Mouse (Mus musculus) thymus, adult 2 months (tissue): ENCODE results near the gene Ptx4.

Experiments
- CTCF ChIP-seq: fragments of 200-500 bp; IDR thresholded peaks from 2 replicates; pipeline ENCODE4 v1.5.1; 2012; ENCODE audit warnings: mild to moderate bottlenecking, control low read depth, low read length, moderate library complexity, borderline replicate concordance; ENCODE audit not compliant: control insufficient read depth, poor library complexity, insufficient read depth; ENCODE audit errors: extremely low read depth
- POLR2A ChIP-seq: fragments of 200-500 bp; IDR thresholded peaks from 2 replicates; pipeline ENCODE4 v1.6.1; 2012; ENCODE audit warnings: mild to moderate bottlenecking, low read length, control low read depth, moderate library complexity; ENCODE audit not compliant: control insufficient read depth, poor library complexity, insufficient read depth; ENCODE audit errors: extremely low read depth

DNA sequence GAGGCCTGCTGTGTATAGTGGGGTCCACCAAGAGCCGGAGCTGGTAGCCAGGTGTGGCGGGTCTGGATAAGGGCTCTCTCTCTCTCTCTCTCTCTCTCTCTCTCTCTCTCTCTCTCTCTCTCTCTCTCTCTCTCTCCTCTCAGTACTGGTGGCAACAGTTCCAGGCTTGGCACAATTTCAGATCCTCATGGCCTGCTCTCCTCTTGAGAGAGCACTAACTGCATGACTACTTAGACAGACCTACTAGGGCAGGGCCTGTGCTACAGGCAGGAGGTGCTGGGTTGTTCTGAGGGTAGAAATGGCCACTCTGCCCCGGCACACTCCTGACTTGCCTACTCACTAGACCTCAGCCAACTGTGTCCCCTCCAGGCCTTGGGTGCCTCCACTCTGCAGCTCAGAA, 52.0 kb downstream of the Ptx4 start:
- TF ChIP-seq CTCF (no peak), POLR2A (no peak)
